Mouse (Mus musculus) heart, postnatal 0 days (tissue): ENCODE measurements around the gene Fxyd2. TPM values are rescaled to one million over a fixed set of nuclear protein-coding genes. Genes with fewer than 3 reads are reported as not detected.
A peak's percentile ranks its signal among the peaks of the same experiment; 100 is the strongest.

ENCODE experiments used
- ATAC-seq: fragments of 200-750 bp; cut with Nextera tagmentation; 2 replicates; pipeline ENCODE4 v1.8.0; 2017; ENCODE audit warnings: low read depth, moderate number of reproducible peaks, moderate library complexity; ENCODE audit not compliant: insufficient read depth
- DNase-seq: peaks from one replicate; pipeline ENCODE4 v3.0.0-alpha.2; 2016; ENCODE audit warnings: low spot score
- H3K27ac ChIP-seq: fragments of 300-500 bp; sonication (generic); 2 replicates; pipeline ENCODE4 v1.5.1; 2014; ENCODE audit warnings: low read depth, mild to moderate bottlenecking
- H3K27me3 ChIP-seq: fragments of 300-500 bp; sonication (generic); 2 replicates; pipeline ENCODE4 v1.6.1; 2014; ENCODE audit warnings: low read length, mixed read lengths; ENCODE audit not compliant: control insufficient read depth, insufficient read depth
- H3K36me3 ChIP-seq: fragments of 300-500 bp; sonication (generic); replicated peaks from 2 replicates; pipeline ENCODE4 v1.6.1; 2014; ENCODE audit warnings: low read length, mixed read lengths; ENCODE audit not compliant: control insufficient read depth, insufficient read depth
- H3K4me1 ChIP-seq: fragments of 300-500 bp; sonication (generic); 2 replicates; pipeline ENCODE4 v1.6.1; 2014; ENCODE audit warnings: antibody characterized with exemption; ENCODE audit not compliant: control insufficient read depth, insufficient read depth
- H3K4me2 ChIP-seq: fragments of 300-500 bp; sonication (generic); 2 replicates; pipeline ENCODE4 v1.6.1; 2014; ENCODE audit warnings: low read depth, mild to moderate bottlenecking, low read length, moderate library complexity
- H3K4me3 ChIP-seq: fragments of 300-500 bp; sonication (generic); 2 replicates; pipeline ENCODE4 v1.5.1; 2014; ENCODE audit warnings: low read depth, low read length
- H3K9ac ChIP-seq: fragments of 300-500 bp; sonication (generic); replicated peaks from 2 replicates; pipeline ENCODE4 v1.6.1; 2014; ENCODE audit warnings: low read depth, low read length, mixed read lengths
- H3K9me3 ChIP-seq: fragments of 300-500 bp; sonication (generic); replicated peaks from 2 replicates; pipeline ENCODE4 v1.6.1; 2016; ENCODE audit warnings: low read length; ENCODE audit not compliant: control insufficient read depth
- CTCF ChIP-seq: IDR thresholded peaks from 2 replicates; pipeline ENCODE4 v1.5.1; 2016; ENCODE audit warnings: antibody characterized with exemption, control low read depth, low read depth
- EP300 ChIP-seq: IDR thresholded peaks from 2 replicates; pipeline ENCODE4 v1.6.1; 2016; ENCODE audit warnings: antibody characterized with exemption, low read depth
- WGBS: fragments of 180-500 bp; shearing (Covaris S2); extraction: QIAGEN DNeasy Blood & Tissue Kit; methylation state at CpG from one replicate; pipeline ENCODE4 v1.1.7; 2014; 5-methylcytosine and 5-hydroxymethylcytosine counted together
- polyA plus RNA-seq: library from polyadenylated mRNA; unstranded; fragments of >200 nt; fragmentation: Nextera tagmentation; extraction: Ambion mirVana; gene quantifications from 2 replicates; pipeline ENCODE4 v1.2.1, GENCODE M21; 2015
- total RNA-seq: library from RNA; depleted of rRNA; stranded (reverse); fragments of >200 nt; gene quantifications from 2 replicates; pipeline ENCODE4 v1.2.3, GENCODE M21; 2014; ENCODE audit warnings: low replicate concordance

Gene Fxyd2
- total and polyA plus RNA-seq, 2 experiments from 2014 or later, result 0.71 TPM; not detected in 1

DNA sequence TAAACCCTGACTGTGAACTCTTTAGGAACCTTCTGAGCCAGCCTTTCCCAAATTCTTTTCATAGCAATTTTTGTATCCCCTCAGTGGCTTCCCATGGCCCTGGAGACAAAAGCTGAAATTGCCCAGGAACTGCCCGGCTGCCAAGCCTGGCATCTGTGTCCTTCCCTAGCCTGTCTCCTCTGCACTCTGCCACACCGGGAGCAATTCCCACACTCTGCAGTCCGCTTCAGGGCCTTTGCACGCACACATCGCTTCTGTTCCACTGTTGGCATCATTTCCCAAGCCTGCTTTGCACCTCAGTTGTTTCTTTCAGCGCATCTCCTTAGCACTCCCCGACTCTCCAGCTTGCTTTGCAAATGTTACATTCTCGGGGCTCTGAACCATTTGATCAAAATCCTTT lies 31.8 kb upstream of the Fxyd2 start:
- WGBS, result 38% methylated on average over 8 of the region's 8 CpGs
- no peak overlapping the region for H3K4me3 ChIP-seq
- H3K9me3 ChIP-seq, result no peaks in the 10 kb centered on the region
- no peak overlapping the region for H3K9ac ChIP-seq
- H3K4me1 ChIP-seq, result peaks cover 18% of the 10 kb centered on the region
- DNase-seq (no peak), ATAC-seq (no peak)
- no peak overlapping the region for H3K4me2 ChIP-seq
- no peak overlapping the region for H3K27ac ChIP-seq
- H3K36me3 ChIP-seq, result no peaks in the 10 kb centered on the region
- H3K27me3 ChIP-seq, result peaks cover 18% of the 10 kb centered on the region; the same call in 1 of the 2 replicates
- TF ChIP-seq EP300 (no peak), CTCF (no peak)

DNA sequence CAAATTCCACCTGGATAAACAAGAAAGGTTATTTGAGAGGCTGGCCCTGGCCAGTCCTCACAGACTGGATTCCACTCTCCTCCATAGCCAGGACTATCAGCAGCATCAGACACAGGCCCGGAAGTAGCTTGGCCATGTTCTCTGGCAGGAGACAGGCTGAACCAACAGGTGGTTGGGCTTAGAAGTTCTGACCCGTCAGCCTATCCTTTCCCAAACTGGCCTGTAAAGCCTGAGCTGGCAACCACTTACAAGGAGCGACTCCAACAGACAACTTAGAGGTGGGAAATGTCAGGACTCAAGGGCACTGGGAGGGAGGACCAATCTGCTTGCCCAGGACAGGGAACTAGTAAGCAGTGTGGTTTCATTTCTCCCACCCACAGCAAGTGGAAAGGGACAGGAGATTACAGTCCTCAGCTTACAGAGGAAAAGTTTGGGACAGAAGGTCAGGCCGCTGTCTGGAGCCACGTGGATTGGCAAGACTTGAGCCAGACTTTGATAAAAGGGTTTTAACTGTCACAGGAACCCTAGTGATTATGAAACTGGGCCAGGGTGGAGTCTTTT lies 31.0 kb upstream of the Fxyd2 start:
- H3K36me3 ChIP-seq, result no peaks in the 10 kb centered on the region
- WGBS, result 15% methylated on average over 5 of the region's 5 CpGs
- H3K4me1 ChIP-seq, result peaks cover 18% of the 10 kb centered on the region
- peak overlapping the region; percentile 40; the same call in 1 of the 2 replicates for H3K27ac ChIP-seq
- ATAC-seq (peak; percentile 58), DNase-seq (peak; percentile 38)
- peaks cover 18% of the 10 kb centered on the region; the same call in 1 of the 2 replicates for H3K27me3 ChIP-seq
- no peak overlapping the region for H3K4me2 ChIP-seq
- H3K4me3 ChIP-seq, result no peak overlapping the region
- TF ChIP-seq CTCF, result no peak
- TF ChIP-seq EP300, result no peak
- no peak overlapping the region for H3K9ac ChIP-seq
- no peaks in the 10 kb centered on the region for H3K9me3 ChIP-seq

DNA sequence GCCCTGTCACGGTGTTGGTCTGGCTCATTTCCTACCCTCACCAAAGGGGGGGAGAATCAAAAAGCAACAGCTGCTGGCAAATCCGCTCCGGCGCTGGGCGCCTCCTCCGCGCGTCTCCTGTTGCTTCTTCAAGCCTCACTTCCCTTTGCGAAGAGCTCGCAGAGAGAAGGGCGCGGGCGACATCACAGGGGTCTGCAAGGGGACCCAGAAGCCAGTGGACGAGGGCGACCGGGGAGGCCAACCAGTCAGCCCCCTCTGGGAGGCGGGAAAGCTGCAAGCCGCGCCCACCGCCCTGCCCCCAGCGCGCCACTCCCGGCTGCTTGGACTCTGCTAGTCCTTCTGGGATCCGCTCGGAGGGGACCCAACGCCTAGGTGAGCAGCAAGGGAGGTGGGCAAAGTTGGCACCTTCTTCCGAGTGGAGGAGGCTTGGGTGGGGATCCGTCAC lies 29.3 kb upstream of the Fxyd2 start, which contains the start of gene Fxyd6:
Gene Fxyd6 (plus strand): TSS at position 69 of the 445 bp plus-strand sequence.
- Histone ChIP-seq H3K36me3 (no peaks in the 10 kb centered on the region), H3K4me3 (peak within 1 kb of the TSS; percentile 60), H3K4me1 (peaks cover 18% of the 10 kb centered on the region), H3K4me2 (peak within 1 kb of the TSS; percentile 94), H3K9ac (peak within 1 kb of the TSS; percentile 46), H3K27me3 (peaks cover 18% of the 10 kb centered on the region; the same call in 1 of the 2 replicates), H3K9me3 (no peaks in the 10 kb centered on the region), H3K27ac (no peak within 1 kb of the TSS)
- TF ChIP-seq EP300, result no peak
- TF ChIP-seq CTCF, result no peak
- under 1% methylated on average over 28 of the region's 28 CpGs for WGBS
- ATAC-seq, result peak; percentile 25; the same call in 1 of the 2 replicates
- no peak for DNase-seq

DNA sequence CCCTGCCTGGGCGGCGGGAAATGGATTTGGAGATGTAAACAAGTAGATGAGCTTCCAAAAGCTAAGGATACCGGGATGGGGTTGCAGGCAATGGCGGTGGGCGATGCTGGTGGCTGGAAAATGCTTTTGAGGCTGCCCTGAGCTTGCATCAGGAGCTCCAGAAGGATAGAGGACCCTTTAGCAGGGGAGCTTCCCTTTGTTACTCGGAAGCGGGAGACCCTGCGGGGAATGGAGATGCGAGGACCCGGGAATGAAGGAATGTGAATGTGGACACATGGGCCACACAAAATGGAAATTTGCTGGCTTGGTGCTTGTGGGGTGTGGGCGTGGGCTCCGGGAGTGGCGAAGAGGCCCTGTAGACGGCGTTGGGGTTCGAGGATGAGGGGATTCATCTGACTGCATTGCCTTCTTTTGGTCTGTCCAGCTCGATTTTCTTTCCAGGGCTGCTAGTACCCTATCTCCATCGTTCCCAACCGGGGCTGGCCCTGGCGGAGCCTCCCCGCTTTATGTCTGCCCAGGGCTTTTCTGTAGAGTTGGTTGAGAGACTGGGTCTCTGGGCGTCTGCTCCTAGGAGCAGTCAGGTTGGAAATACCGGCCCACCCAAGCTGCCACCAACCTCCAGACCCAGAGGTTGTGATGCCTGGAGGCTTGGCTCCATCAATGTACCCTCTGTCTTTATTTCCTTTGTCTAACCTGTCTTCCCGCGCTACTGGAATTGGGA lies 28.7 kb upstream of the Fxyd2 start:
- H3K4me2 ChIP-seq, result peak overlapping the region; percentile 94
- H3K4me1 ChIP-seq, result peaks cover 18% of the 10 kb centered on the region
- ATAC-seq (no peak), DNase-seq (no peak)
- TF ChIP-seq EP300 (no peak), CTCF (no peak)
- peaks cover 18% of the 10 kb centered on the region; the same call in 1 of the 2 replicates for H3K27me3 ChIP-seq
- no peaks in the 10 kb centered on the region for H3K36me3 ChIP-seq
- H3K27ac ChIP-seq, result no peak overlapping the region
- peak overlapping the region; percentile 60 for H3K4me3 ChIP-seq
- WGBS, result 15% methylated on average over 25 of the region's 25 CpGs
- H3K9me3 ChIP-seq, result no peaks in the 10 kb centered on the region
- H3K9ac ChIP-seq, result peak overlapping the region; percentile 46

DNA sequence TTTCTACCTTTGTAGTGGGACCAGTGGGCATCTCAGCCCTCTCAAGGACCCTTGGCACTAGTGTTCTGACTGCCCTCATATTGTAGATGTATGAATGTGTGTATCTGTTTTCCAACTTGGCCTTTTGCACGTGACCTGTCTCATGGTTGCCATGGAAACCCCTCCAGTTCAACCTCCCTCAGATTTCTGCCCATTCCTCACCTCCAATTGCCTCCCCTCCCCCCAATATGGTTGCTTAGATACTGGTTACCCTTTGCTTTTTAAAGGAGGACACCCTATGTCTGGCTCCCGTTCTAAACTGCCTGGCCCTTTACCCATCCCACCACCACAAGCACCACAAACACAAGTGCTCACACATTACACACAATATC lies 28.1 kb upstream of the Fxyd2 start:
- Histone ChIP-seq H3K27ac (no peak overlapping the region), H3K9ac (no peak overlapping the region), H3K4me1 (peaks cover 18% of the 10 kb centered on the region), H3K4me2 (peak overlapping the region; percentile 94), H3K36me3 (no peaks in the 10 kb centered on the region), H3K9me3 (no peaks in the 10 kb centered on the region), H3K4me3 (peak overlapping the region; percentile 60; the same call in 1 of the 2 replicates), H3K27me3 (peaks cover 18% of the 10 kb centered on the region; the same call in 1 of the 2 replicates)
- 61% methylated on average over 2 of the region's 2 CpGs for WGBS
- no peak for ATAC-seq
- DNase-seq, result no peak
- no peak for TF ChIP-seq CTCF
- TF ChIP-seq EP300, result no peak
